Mouse (Mus musculus) bone marrow, adult 2 months (tissue): ENCODE measurements around the gene Ppp1r14c. TPM values are rescaled to one million over a fixed set of nuclear protein-coding genes. Genes with fewer than 3 reads are reported as not detected.

Experiments used
- H3K27ac ChIP-seq: fragments of 200-500 bp; 2 replicates; pipeline ENCODE4 v1.5.1; 2012; ENCODE audit warnings: low read depth, mild to moderate bottlenecking, control low read depth, inconsistent platforms, low read length; ENCODE audit not compliant: control insufficient read depth, poor library complexity, insufficient read depth
- H3K4me1 ChIP-seq: fragments of 200-500 bp; 2 replicates; pipeline ENCODE4 v1.6.1; 2011; ENCODE audit warnings: low read length; ENCODE audit not compliant: control insufficient read depth, insufficient read depth
- H3K4me3 ChIP-seq: fragments of 200-500 bp; replicated peaks from 2 replicates; pipeline ENCODE3; 2011; ENCODE audit warnings: mild to moderate bottlenecking, low read depth, low read length, control low read depth; ENCODE audit not compliant: control insufficient read depth
- CTCF ChIP-seq: fragments of 200-500 bp; IDR thresholded peaks from 2 replicates; pipeline ENCODE4 v1.5.1; 2011; ENCODE audit warnings: low read length, control low read depth; ENCODE audit not compliant: control insufficient read depth, insufficient read depth
- POLR2A ChIP-seq: fragments of 200-500 bp; IDR thresholded peaks from 2 replicates; pipeline ENCODE4 v1.6.1; 2011; ENCODE audit warnings: low read depth, mild to moderate bottlenecking, control low read depth, low read length, borderline replicate concordance; ENCODE audit not compliant: control insufficient read depth
- WGBS: fragments of 180-500 bp; shearing (Covaris S2); methylation state at CpG from one replicate; pipeline ENCODE4 v1.1.7; 2018; 5-methylcytosine and 5-hydroxymethylcytosine counted together
- polyA plus RNA-seq: library from polyadenylated mRNA; stranded (reverse); fragments of >200 nt; gene quantifications from 2 replicates; pipeline ENCODE4 v1.2.4, GENCODE M21; 2011; ENCODE audit warnings: low replicate concordance; ENCODE audit not compliant: missing spikeins, insufficient read depth, insufficient read length

Gene Ppp1r14c
- polyA plus RNA-seq, 1 experiment = not detected

- no peak overlapping the region for H3K4me3 ChIP-seq
- no peak overlapping the region for H3K27ac ChIP-seq
- no peaks in the 10 kb centered on the region for H3K4me1 ChIP-seq
- TF ChIP-seq POLR2A (no peak), CTCF (no peak)
- 80% methylated on average over 12 of the region's 12 CpGs for WGBS
Observed at GRCm38 (mm10) chr10:3395341-3395931, 29.6 kb downstream of the Ppp1r14c start.

GRCm38 (mm10) chr10:3396008-3396795 is 30.3 kb downstream of the Ppp1r14c start:
- H3K27ac ChIP-seq = no peak overlapping the region
- no peak overlapping the region for H3K4me3 ChIP-seq
- TF ChIP-seq POLR2A (no peak), CTCF (no peak)
- H3K4me1 ChIP-seq = no peaks in the 10 kb centered on the region
- 78% methylated on average over 10 of the region's 10 CpGs for WGBS

DNA sequence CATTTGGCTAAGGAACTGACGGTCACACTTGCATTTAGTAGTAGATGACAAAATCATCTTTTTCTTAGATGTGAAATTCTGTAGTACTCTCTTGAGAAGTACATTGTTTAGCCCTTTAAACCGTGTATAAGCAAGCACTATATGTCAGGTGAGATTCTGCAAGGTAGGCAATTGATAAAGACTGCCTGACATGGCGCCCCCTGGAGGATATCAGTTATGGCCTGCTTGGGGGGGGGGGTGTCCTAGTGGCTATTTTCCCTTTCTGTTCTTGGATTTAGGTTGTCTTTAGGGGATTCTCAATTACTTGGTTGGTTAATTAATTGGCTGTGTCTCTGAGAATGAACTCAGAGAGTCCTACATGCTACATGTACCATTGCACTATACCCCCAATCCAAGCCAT is 31.5 kb downstream of the Ppp1r14c start:
- TF ChIP-seq POLR2A (no peak), CTCF (no peak)
- H3K4me3 ChIP-seq = no peak overlapping the region
- no peaks in the 10 kb centered on the region for H3K4me1 ChIP-seq
- H3K27ac ChIP-seq = no peak overlapping the region
- 74% methylated on average over 3 of the region's 3 CpGs for WGBS

GRCm38 (mm10) chr10:3398051-3398450 is 32.2 kb downstream of the Ppp1r14c start:
- Histone ChIP-seq H3K4me1 (no peaks in the 10 kb centered on the region), H3K27ac (no peak overlapping the region), H3K4me3 (no peak overlapping the region)
- TF ChIP-seq POLR2A = no peak
- TF ChIP-seq CTCF = no peak
- 88% methylated on average over 5 of the region's 5 CpGs for WGBS

DNA sequence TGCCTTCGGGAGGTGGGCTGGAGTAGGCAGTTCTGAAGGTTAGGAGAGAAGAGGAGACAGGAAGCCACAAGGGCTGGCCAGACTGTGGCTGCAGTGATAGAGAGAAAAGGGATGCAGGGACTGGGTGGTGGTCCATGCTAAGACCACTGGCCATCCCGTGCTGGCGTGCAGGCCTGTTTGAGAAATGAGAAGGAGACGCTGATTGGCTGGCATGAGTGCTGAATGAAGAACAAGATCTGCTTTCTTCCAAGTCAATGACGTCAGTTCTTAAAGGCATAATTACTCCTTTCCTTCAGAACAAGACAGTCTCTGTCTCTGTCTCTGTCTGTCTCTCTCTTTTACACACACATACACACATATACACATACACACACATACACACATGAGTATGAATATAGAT is 36.4 kb downstream of the Ppp1r14c start:
- no peaks in the 10 kb centered on the region for H3K4me1 ChIP-seq
- H3K27ac ChIP-seq = no peak overlapping the region
- WGBS = 63% methylated on average over 5 of the region's 5 CpGs
- H3K4me3 ChIP-seq = no peak overlapping the region
- TF ChIP-seq POLR2A (no peak), CTCF (no peak)

- WGBS = 76% methylated on average over 7 of the region's 7 CpGs
- no peak overlapping the region for H3K4me3 ChIP-seq
- no peak overlapping the region for H3K27ac ChIP-seq
- H3K4me1 ChIP-seq = no peaks in the 10 kb centered on the region
- TF ChIP-seq CTCF = no peak
- no peak for TF ChIP-seq POLR2A
Observed at GRCm38 (mm10) chr10:3403416-3404137, 37.7 kb downstream of the Ppp1r14c start.

GRCm38 (mm10) chr10:3404362-3404761 is 38.5 kb downstream of the Ppp1r14c start:
- H3K4me1 ChIP-seq = no peaks in the 10 kb centered on the region
- WGBS = 81% methylated on average over 4 of the region's 4 CpGs
- H3K4me3 ChIP-seq = no peak overlapping the region
- no peak for TF ChIP-seq CTCF
- TF ChIP-seq POLR2A = no peak
- H3K27ac ChIP-seq = no peak overlapping the region

DNA sequence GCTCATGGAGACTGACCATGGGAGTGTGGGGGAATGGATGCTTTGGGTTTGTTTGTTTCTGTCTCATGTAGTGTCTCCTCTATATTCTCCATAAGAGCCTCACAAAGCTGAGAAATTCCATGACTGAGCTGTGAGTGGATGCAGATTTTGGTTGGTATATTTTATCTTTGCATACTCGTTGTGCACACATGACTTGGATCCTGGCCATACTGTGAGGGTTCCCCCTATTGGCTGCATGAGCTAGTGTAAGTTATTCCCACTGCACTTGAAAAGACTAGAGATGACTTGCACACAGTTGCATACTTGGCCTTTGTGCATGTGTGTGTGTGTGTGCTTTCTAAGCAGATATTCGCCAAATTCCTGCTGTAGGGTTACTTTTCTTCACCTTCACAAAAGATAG is 40.4 kb downstream of the Ppp1r14c start:
- H3K4me1 ChIP-seq = no peaks in the 10 kb centered on the region
- WGBS = 53% methylated on average over 2 of the region's 2 CpGs
- TF ChIP-seq POLR2A (no peak), CTCF (no peak)

More for the DNA sequence above, 40.4 kb downstream of the Ppp1r14c start:
- Histone ChIP-seq H3K4me3 (no peak overlapping the region), H3K27ac (no peak overlapping the region)
